Comparison of ENCODE assay signal across 8 mouse cellular contexts in the genomic region with DNA sequence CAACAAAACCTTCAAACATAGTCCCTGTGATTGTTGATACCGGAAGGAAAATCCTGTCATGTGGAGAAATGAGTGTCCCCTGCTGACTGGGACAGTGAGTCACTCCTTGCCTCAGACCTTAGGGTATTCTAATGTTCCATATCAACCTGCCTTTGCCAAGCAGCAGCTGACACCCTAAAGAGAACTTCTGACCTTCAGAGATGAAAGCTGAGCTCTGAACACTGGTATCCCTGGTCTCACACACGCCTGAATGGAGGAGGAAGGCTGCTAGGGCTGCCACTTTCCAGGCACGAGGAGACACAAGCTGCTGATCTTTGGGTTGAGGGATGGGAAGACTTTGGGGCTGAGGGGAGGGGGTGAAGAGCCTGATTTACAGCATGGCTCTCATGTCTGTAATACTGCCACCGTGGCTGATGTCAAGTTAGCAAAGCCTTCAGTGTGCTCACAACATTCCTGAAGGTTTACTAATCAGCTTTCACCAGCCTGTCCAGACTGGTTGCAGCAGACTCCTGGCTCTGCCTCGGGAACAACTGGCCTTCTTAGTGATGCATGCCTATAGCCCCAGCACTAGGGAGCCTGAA. TPM values are rescaled to one million over a fixed set of nuclear protein-coding genes. Genes with fewer than 3 reads are reported as not detected.
DNase-seq lines count a peak whose midpoint lies in the region; ATAC-seq and TF ChIP-seq lines count a peak whose summit lies in the region.

No protein-coding gene starts in this region.

- H3K4me3 ChIP-seq in kidney, adult 2 months (ENCODE audit: insufficient read depth, low read depth, low read length): no peak overlapping the region
- no peak overlapping the region for H3K4me3 ChIP-seq in myocyte
- H3K4me3 ChIP-seq in midbrain, embryonic 13.5 days (replicated peaks): no peak overlapping the region

- H3K9ac ChIP-seq in midbrain, embryonic 13.5 days (replicated peaks): no peak overlapping the region

- no peaks in the 10 kb centered on the region for H3K27me3 ChIP-seq in kidney, adult 2 months (replicated peaks; ENCODE audit: control insufficient read depth, insufficient read depth, low read length)
- H3K27me3 ChIP-seq in myocyte (ENCODE audit: control insufficient read depth, insufficient read depth, insufficient read length): no peaks in the 10 kb centered on the region
- H3K27me3 ChIP-seq in midbrain, embryonic 13.5 days: no peaks in the 10 kb centered on the region

- peak; percentile 79 to 93 for DNase-seq in adrenal gland, adult (ENCODE audit: inconsistent age in 2 of 2, low spot score in 1 of 2)
- no peak for DNase-seq in adrenal gland, postnatal 4 days (ENCODE audit: low spot score in 2 of 2)
- peak; percentile 56 to 67 for DNase-seq in gastrocnemius, adult 8-10 months (ENCODE audit: low spot score in 2 of 2)
- DNase-seq in kidney, adult 2 months: peak; percentile 71
- DNase-seq in ovary, adult 18-20 months (ENCODE audit: low spot score): no peak
- no peak for DNase-seq in right cerebral cortex, postnatal 36 days (ENCODE audit: low spot score in 2 of 2)

- TF ChIP-seq CTCF in kidney, adult 2 months (conservative IDR thresholded peaks at IDR 0.05; ENCODE audit: insufficient read depth, insufficient read length, low read depth, low read length): no peak

- peak overlapping the region; percentile 79 for H3K4me2 ChIP-seq in myocyte (ENCODE audit: low read depth)
- H3K4me2 ChIP-seq in midbrain, embryonic 13.5 days (replicated peaks): no peak overlapping the region

- peak overlapping the region; percentile 78 for H3K27ac ChIP-seq in kidney, adult 2 months (ENCODE audit: insufficient read depth, low read depth, low read length)
- H3K27ac ChIP-seq in midbrain, embryonic 13.5 days: no peak overlapping the region

- H3K79me2 ChIP-seq in myocyte (ENCODE audit: control insufficient read depth, insufficient read depth): no peaks in the 10 kb centered on the region

- no peaks in the 10 kb centered on the region for H3K36me3 ChIP-seq in kidney, adult 2 months (ENCODE audit: control insufficient read depth, insufficient read depth, low read length)
- no peaks in the 10 kb centered on the region for H3K36me3 ChIP-seq in myocyte (ENCODE audit: control insufficient read depth, insufficient read depth)
- no peaks in the 10 kb centered on the region for H3K36me3 ChIP-seq in midbrain, embryonic 13.5 days

- H3K4me1 ChIP-seq in kidney, adult 2 months (ENCODE audit: control insufficient read depth, insufficient read depth, low read length): peaks cover 4% of the 10 kb centered on the region; the same call in 1 of the 2 replicates
- H3K4me1 ChIP-seq in midbrain, embryonic 13.5 days (replicated peaks): no peaks in the 10 kb centered on the region

- TF ChIP-seq POLR2A in kidney, adult 2 months (IDR thresholded peaks at IDR 0.05; ENCODE audit: low read depth, low read length): no peak
- TF ChIP-seq POLR2A in myocyte (IDR thresholded peaks at IDR 0.05; ENCODE audit: insufficient read length, low read depth): peak; percentile 26

- ATAC-seq in midbrain, embryonic 13.5 days: no peak

- no peak overlapping the region for H3ac ChIP-seq in myocyte (ENCODE audit: control insufficient read depth, insufficient read length)

- WGBS in kidney, adult 2 months: 28% methylated on average over 5 of the region's 5 CpGs
- 58% methylated on average over 5 of the region's 5 CpGs for WGBS in midbrain, embryonic 13.5 days

- no peaks in the 10 kb centered on the region for H3K9me3 ChIP-seq in midbrain, embryonic 13.5 days

TF ChIP-seq in myocyte, 11 proteins besides CTCF, POLR2A, EP300 and RAD21:
- TF ChIP-seq REST (IDR thresholded peaks at IDR 0.05; ENCODE audit: insufficient read depth, insufficient read length) (no peak), MAX (IDR thresholded peaks at IDR 0.05; ENCODE audit: low read depth) (no peak), USF1 (IDR thresholded peaks at IDR 0.05; ENCODE audit: low read depth) (peak; percentile 73), MYOD1 (IDR thresholded peaks at IDR 0.05; ENCODE audit: control insufficient read depth in 1 of 3, insufficient read length in 2 of 3, low read depth in 2 of 3) (peak; percentile 38 to 70 (median 50)), MYOG (IDR thresholded peaks at IDR 0.05; ENCODE audit: control insufficient read depth in 1 of 3, insufficient read depth in 1 of 3, insufficient read length in 2 of 3, low read depth in 2 of 3) (peak in 2 of 3 experiments; percentile 76 to 80), CEBPB (IDR thresholded peaks at IDR 0.05; ENCODE audit: insufficient read depth, poor library complexity, severe bottlenecking) (peak; percentile 60; the same call in 1 of the 2 replicates), TCF3 (IDR thresholded peaks at IDR 0.05; ENCODE audit: insufficient read length, low read depth) (no peak), POLR2AphosphoS2 (IDR thresholded peaks at IDR 0.05; ENCODE audit: insufficient read length, low read depth) (no peak), SRF (IDR thresholded peaks at IDR 0.05; ENCODE audit: control insufficient read depth, insufficient read length, low read depth) (no peak), E2F4 (IDR thresholded peaks at IDR 0.05; ENCODE audit: insufficient read depth) (no peak), TCF12 (IDR thresholded peaks at IDR 0.05; ENCODE audit: insufficient read depth, poor library complexity, severe bottlenecking) (peak; percentile 39)

RNA-seq across cellular contexts. Expression of gene Erbin, which starts 58.1 kb away (rescaled TPM):
- total RNA-seq in adrenal gland, postnatal 4 days (2021): 100 to 1,000 TPM; 114 to 128 TPM
- 10 to 100 TPM; 45.5 to 53.4 (median 50.3) TPM for total RNA-seq in gastrocnemius, adult 8-10 months (2022)
- 15.7 and 18.9 TPM in 2 replicates for polyA plus RNA-seq in kidney, adult 2 months (2012; rRNA removed)
- 8.4 TPM for polyA plus RNA-seq in myocyte (2012; fragmentation: generic; extraction: Trizol)
- polyA plus RNA-seq in midbrain, embryonic 13.5 days (2015; fragmentation: Nextera tagmentation; extraction: Ambion mirVana): 12.0 and 12.2 TPM in 2 replicates

Comparison
In these comparisons a context has a peak if more than half of its experiments do, and no peak if none do; other contexts are left out.
1. DNase-seq: peak in adrenal gland, adult (2 of 2), gastrocnemius, adult 8-10 months (2 of 2) and kidney, adult 2 months (single experiment); none in adrenal gland, postnatal 4 days (0 of 2), ovary, adult 18-20 months (single experiment) and right cerebral cortex, postnatal 36 days (0 of 2).